8 mouse cellular contexts compared by ENCODE assay signal in genomic region chr17:42876001-42876903, GRCm38 (mm10). TPM values are rescaled to one million over a fixed set of nuclear protein-coding genes. Genes with fewer than 3 reads are reported as not detected.
DNase-seq lines count a peak whose midpoint lies in the region; ATAC-seq and TF ChIP-seq lines count a peak whose summit lies in the region.

Gene Cd2ap (minus strand): TSS chr17:42876665.

- peak; percentile 98 for DNase-seq in T-cell, adult 2 months (ENCODE audit: low spot score)
- DNase-seq in cerebellum, postnatal 36 days: peak; percentile 96 to 97
- DNase-seq in gastrocnemius, adult 18-20 months (ENCODE audit: low spot score): peak; percentile 95
- peak; percentile 96 to 97 for DNase-seq in left cerebral cortex, adult 2 months (ENCODE audit: extremely low spot score in 1 of 2, low spot score in 2 of 2)
- peak; percentile 94 to 96 for DNase-seq in right cerebral cortex, adult 2 months (ENCODE audit: low spot score in 2 of 2)
- peak; percentile 98 for DNase-seq in urinary bladder, postnatal 14 days (ENCODE audit: low spot score)

- intact Hi-C loops in left cerebral cortex, adult 2 months (cut with DNase I): loop anchor here (5.0 kb wide), 1 partner anchor 59 kb away; no protein-coding TSS in a partner anchor

- H3K9ac ChIP-seq in hindbrain, embryonic 16.5 days (ENCODE audit: low read depth, low read length): peak within 1 kb of the TSS; percentile 92

- no peak for TF ChIP-seq CTCF in left cerebral cortex, adult 2 months (IDR thresholded peaks at IDR 0.05)

- peak; percentile 98 for ATAC-seq in hindbrain, embryonic 16.5 days
- peak; percentile 90 for ATAC-seq in megakaryocyte, adult 5-6 weeks (ENCODE audit: poor library complexity, severe bottlenecking)

- H3K27ac ChIP-seq in hindbrain, embryonic 16.5 days (ENCODE audit: low read depth, low read length): peak within 1 kb of the TSS; percentile 90
- H3K27ac ChIP-seq in left cerebral cortex, adult 2 months: peak within 1 kb of the TSS; percentile 98

- no peaks in the 10 kb centered on the region for H3K36me3 ChIP-seq in hindbrain, embryonic 16.5 days (ENCODE audit: control insufficient read depth, insufficient read depth, low read length)

- peaks cover 9% of the 10 kb centered on the region for H3K4me1 ChIP-seq in hindbrain, embryonic 16.5 days (ENCODE audit: control insufficient read depth, insufficient read depth, low read depth, low read length)

- H3K4me3 ChIP-seq in hindbrain, embryonic 16.5 days (ENCODE audit: low read length): peak within 1 kb of the TSS; percentile 71
- peak within 1 kb of the TSS; percentile 99 for H3K4me3 ChIP-seq in left cerebral cortex, adult 2 months

- peak within 1 kb of the TSS; percentile 75 for H3K4me2 ChIP-seq in hindbrain, embryonic 16.5 days (ENCODE audit: low read length)

- under 1% methylated on average over 90 of the region's 94 CpGs for WGBS in hindbrain, embryonic 16.5 days

- H3K27me3 ChIP-seq in hindbrain, embryonic 16.5 days (replicated peaks; ENCODE audit: control insufficient read depth, insufficient read depth, low read length): no peaks in the 10 kb centered on the region

- H3K9me3 ChIP-seq in hindbrain, embryonic 16.5 days (ENCODE audit: control insufficient read depth, low read length): no peaks in the 10 kb centered on the region

RNA-seq across cellular contexts. Expression of gene Cd2ap, which starts in this region (rescaled TPM):
- total RNA-seq in gastrocnemius, adult 18-20 months (2021): 10 to 100 TPM; 10.1 to 10.4 TPM
- 6.8 and 7.1 TPM in 2 replicates for polyA plus RNA-seq in hindbrain, embryonic 16.5 days (2015; fragmentation: Nextera tagmentation; extraction: Ambion mirVana)
- total RNA-seq in left cerebral cortex, adult 2 months (2021): 10 to 100 TPM; 19.5 to 25.6 TPM
- total RNA-seq in megakaryocyte, adult 5-6 weeks (2015): 73.4 and 85.7 TPM in 2 replicates
- 52.6 and 54.3 TPM in 2 replicates for total RNA-seq in megakaryocyte, adult 5-6 weeks (2017)

Comparison
In these comparisons a context has a peak if more than half of its experiments do, and no peak if none do; other contexts are left out.
1. Peak in every context shown above with its lines: DNase-seq, ATAC-seq, H3K4me3 ChIP-seq and H3K27ac ChIP-seq.